Mouse (Mus musculus) forebrain, embryonic 14.5 days (tissue): ENCODE results near the gene 2610044O15Rik8. TPM values are rescaled to one million over a fixed set of nuclear protein-coding genes. Genes with fewer than 3 reads are reported as not detected.
"Not testable (repeated sequence)": the region's sequence is repeated elsewhere in the genome, so short reads cannot be mapped to it uniquely, and the experiment has no call there.

Source experiments
- ATAC-seq: fragments of 200-750 bp; cut with Nextera tagmentation; 2 replicates; pipeline ENCODE4 v1.8.0; 2017; ENCODE audit warnings: mild to moderate bottlenecking, moderate library complexity
- DNase-seq: peaks from one replicate; pipeline ENCODE4 v3.0.0-alpha.2; 2015; ENCODE audit warnings: low spot score
- H3K27ac ChIP-seq: fragments of 300-500 bp; sonication (generic); 2 replicates; pipeline ENCODE4 v1.5.1; 2014; ENCODE audit warnings: low read depth, mild to moderate bottlenecking, control low read depth, low read length, moderate library complexity
- H3K27me3 ChIP-seq: fragments of 300-500 bp; sonication (generic); replicated peaks from 2 replicates; pipeline ENCODE4 v1.6.1; 2014; ENCODE audit warnings: low read length, control low read depth, mixed read lengths; ENCODE audit not compliant: control insufficient read depth, insufficient read depth
- H3K36me3 ChIP-seq: fragments of 300-500 bp; sonication (generic); 2 replicates; pipeline ENCODE4 v1.6.1; 2014; ENCODE audit warnings: low read length, control low read depth; ENCODE audit not compliant: control insufficient read depth, insufficient read depth
- H3K4me1 ChIP-seq: fragments of 300-500 bp; sonication (generic); 2 replicates; pipeline ENCODE4 v1.6.1; 2014; ENCODE audit warnings: antibody characterized with exemption, low read length, control low read depth; ENCODE audit not compliant: control insufficient read depth, insufficient read depth
- H3K4me2 ChIP-seq: fragments of 300-500 bp; sonication (generic); 2 replicates; pipeline ENCODE4 v1.6.1; 2014; ENCODE audit warnings: mild to moderate bottlenecking, control low read depth, low read length
- H3K4me3 ChIP-seq: fragments of 300-500 bp; sonication (generic); 2 replicates; pipeline ENCODE4 v1.5.1; 2014; ENCODE audit warnings: low read depth, low read length, control low read depth
- H3K9ac ChIP-seq: fragments of 300-500 bp; sonication (generic); 2 replicates; pipeline ENCODE4 v1.6.1; 2014; ENCODE audit warnings: mild to moderate bottlenecking, low read length, control low read depth, moderate library complexity
- H3K9me3 ChIP-seq: fragments of 300-500 bp; sonication (generic); replicated peaks from 2 replicates; pipeline ENCODE4 v1.6.1; 2016; ENCODE audit warnings: low read length, control low read depth, mixed read lengths; ENCODE audit not compliant: control insufficient read depth
- WGBS: fragments of 180-500 bp; shearing (Covaris S2); extraction: QIAGEN DNeasy Blood & Tissue Kit; methylation state at CpG from one replicate; pipeline ENCODE4 v1.1.7; 2014; 5-methylcytosine and 5-hydroxymethylcytosine counted together
- polyA plus RNA-seq: library from polyadenylated mRNA; unstranded; fragments of >200 nt; fragmentation: Nextera tagmentation; extraction: Ambion mirVana; gene quantifications from 2 replicates; pipeline ENCODE4 v1.2.1, GENCODE M21; 2014

The 2610044O15Rik8 gene
- polyA plus RNA-seq, result 30.6 and 32.7 TPM in 2 replicates

GRCm38 (mm10) chr8:129234027-129234733 is at the start of gene 2610044O15Rik8:
Gene 2610044O15Rik8 (minus strand): TSS chr8:129234406.
- peak; percentile 93 for DNase-seq
- H3K27ac ChIP-seq, result peak within 1 kb of the TSS; percentile 87
- no peaks in the 10 kb centered on the region for H3K27me3 ChIP-seq
- ATAC-seq, result peak; percentile 99
- peak within 1 kb of the TSS; percentile 50 for H3K4me3 ChIP-seq
- H3K4me2 ChIP-seq, result peak within 1 kb of the TSS; percentile 57
- peaks cover 4% of the 10 kb centered on the region for H3K4me1 ChIP-seq
- no peaks in the 10 kb centered on the region for H3K9me3 ChIP-seq
- WGBS, result under 1% methylated on average over 18 of the region's 18 CpGs
- H3K36me3 ChIP-seq, result no peaks in the 10 kb centered on the region
- H3K9ac ChIP-seq, result peak within 1 kb of the TSS; percentile 69

- DNase-seq, result no peak
- no peaks in the 10 kb centered on the region for H3K4me1 ChIP-seq
- no peak overlapping the region for H3K9ac ChIP-seq
- H3K4me3 ChIP-seq, result no peak overlapping the region
- H3K27ac ChIP-seq, result no peak overlapping the region
- no peak overlapping the region for H3K4me2 ChIP-seq
- no peaks in the 10 kb centered on the region for H3K27me3 ChIP-seq
- H3K9me3 ChIP-seq, result peaks cover 11% of the 10 kb centered on the region
- no peak for ATAC-seq
- H3K36me3 ChIP-seq, result peaks cover 17% of the 10 kb centered on the region
- 100% methylated on average over 1 of the region's 1 CpGs for WGBS
These were observed 31.7 kb upstream of the 2610044O15Rik8 start for GRCm38 (mm10) chr8:129265918-129266317.

- H3K27me3 ChIP-seq, result no peaks in the 10 kb centered on the region
- DNase-seq (no peak), ATAC-seq (no peak)
- H3K4me1 ChIP-seq, result no peaks in the 10 kb centered on the region
- peak overlapping the region; percentile 64 for H3K4me2 ChIP-seq
- peak overlapping the region; percentile 46 for H3K4me3 ChIP-seq
- H3K27ac ChIP-seq, result no peak overlapping the region
- WGBS, result 91% methylated on average over 2 of the region's 2 CpGs
- H3K9ac ChIP-seq, result no peak overlapping the region
- peaks cover 11% of the 10 kb centered on the region for H3K9me3 ChIP-seq
- peaks cover 12% of the 10 kb centered on the region for H3K36me3 ChIP-seq
These were observed 30.1 kb upstream of the 2610044O15Rik8 start for GRCm38 (mm10) chr8:129264296-129264695.

- not testable (repeated sequence) for H3K9me3 ChIP-seq, H3K36me3 ChIP-seq, H3K27me3 ChIP-seq, H3K4me1 ChIP-seq
- under 1% methylated on average over 21 of the region's 24 CpGs for whole genome bisulfite sequencing
- H3K27ac ChIP-seq, result peak overlapping the region; percentile 39; the same call in 1 of the 2 replicates
- H3K4me2 ChIP-seq, result peak overlapping the region; percentile 64
- H3K9ac ChIP-seq, result peak overlapping the region; percentile 61
- DNase-seq (peak; percentile 67), ATAC-seq (peak; percentile 98)
- H3K4me3 ChIP-seq, result peak overlapping the region; percentile 46
These were observed 29.2 kb upstream of the 2610044O15Rik8 start for GRCm38 (mm10) chr8:129263211-129263927.

GRCm38 (mm10) chr8:129233664-129234026 is 561 bp downstream of the 2610044O15Rik8 start:
- 3% methylated on average over 9 of the region's 9 CpGs for WGBS
- no peaks in the 10 kb centered on the region for H3K9me3 ChIP-seq
- H3K27me3 ChIP-seq, result no peaks in the 10 kb centered on the region
- H3K27ac ChIP-seq, result peak overlapping the region; percentile 87; the same call in 1 of the 2 replicates
- DNase-seq (no peak), ATAC-seq (no peak)
- H3K4me3 ChIP-seq, result peak overlapping the region; percentile 50
- no peaks in the 10 kb centered on the region for H3K36me3 ChIP-seq
- peaks cover 4% of the 10 kb centered on the region for H3K4me1 ChIP-seq
- peak overlapping the region; percentile 57 for H3K4me2 ChIP-seq
- peak overlapping the region; percentile 69 for H3K9ac ChIP-seq

Other genes starting within 250 kb of the 2610044O15Rik8 start
- 0.14 TPM in 1 of 2 replicates, not detected in the other for gene Ccdc7a, start 168.9 kb downstream of the 2610044O15Rik8 start, polyA plus RNA-seq
- not detected in 2 replicates for gene Ccdc7b, start 167.3 kb downstream of the 2610044O15Rik8 start, polyA plus RNA-seq
- gene Gm10999, start 102.7 kb downstream of the 2610044O15Rik8 start, polyA plus RNA-seq, result not detected in 2 replicates